Mouse (Mus musculus) erythroblast, embryonic 14.5 days (primary cell): ENCODE data around the gene Camsap1.

Experiments
- GATA1 ChIP-seq: IDR thresholded peaks from 2 replicates; pipeline ENCODE4 v1.6.1; 2012; ENCODE audit warnings: low read length, inconsistent platforms, mixed read lengths
- TAL1 ChIP-seq: IDR thresholded peaks from 3 replicates; pipeline ENCODE4 v1.6.1; 2012; ENCODE audit warnings: low read length, inconsistent platforms, mixed read lengths

- TF ChIP-seq TAL1: no peak
- no peak for TF ChIP-seq GATA1
These were observed 3.5 kb upstream of the Camsap1 start for GRCm38 (mm10) chr2:25986601-25987000.
